Mouse (Mus musculus): ENCODE measurements around the gene Ppm1k. TPM values are rescaled to one million over a fixed set of nuclear protein-coding genes. Genes with fewer than 3 reads are reported as not detected.
A peak's percentile ranks its signal among the peaks of the same experiment; 100 is the strongest.
"Not testable (repeated sequence)": the region's sequence is repeated elsewhere in the genome, so short reads cannot be mapped to it uniquely, and the experiment has no call there.

Ppm1k gene
- polyA plus RNA-seq, 1 experiment from 2014 or later, result 8.0 TPM

DNA sequence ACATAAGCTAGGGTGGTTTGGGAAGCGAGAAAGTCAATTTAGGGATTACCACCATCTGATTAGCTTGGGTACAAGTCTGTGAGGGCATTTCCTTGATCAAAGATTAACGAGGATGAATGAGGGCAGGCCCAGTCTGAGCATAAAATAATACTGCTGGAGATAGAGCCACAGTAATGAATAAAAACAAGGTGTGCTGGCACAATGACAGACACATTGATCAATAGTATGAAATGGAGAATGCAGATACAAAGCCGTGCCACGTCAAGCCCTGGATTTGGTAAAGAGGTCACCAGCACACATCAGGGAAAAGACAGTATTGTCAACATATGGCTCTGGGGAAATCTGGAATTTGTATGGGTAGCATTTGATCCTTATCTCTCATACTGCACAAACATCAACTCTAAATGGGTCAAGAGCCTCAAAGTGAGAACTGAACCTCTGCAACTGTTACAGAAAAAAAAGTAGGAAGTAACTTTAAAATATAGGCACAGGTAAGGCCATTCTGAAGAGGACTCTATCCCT lies 22.6 kb upstream of the Ppm1k start:
- no peaks in the 10 kb centered on the region; the same call in 1 of the 2 replicates for H3K9me3 ChIP-seq (ENCODE audit: control insufficient read depth, low read length)
- H3K27me3 ChIP-seq (replicated peaks; ENCODE audit: control insufficient read depth, insufficient read depth, low read length), result no peaks in the 10 kb centered on the region
- H3K9ac ChIP-seq (replicated peaks; ENCODE audit: low read depth, low read length), result no peak overlapping the region
- H3K4me3 ChIP-seq (replicated peaks; ENCODE audit: low read length), result no peak overlapping the region
- H3K4me2 ChIP-seq (ENCODE audit: low read length), result no peak overlapping the region
- H3K36me3 ChIP-seq (ENCODE audit: control insufficient read depth, insufficient read depth), result no peaks in the 10 kb centered on the region
- H3K4me1 ChIP-seq (replicated peaks; ENCODE audit: control insufficient read depth, insufficient read depth, low read length), result no peaks in the 10 kb centered on the region
- ATAC-seq, result no peak
- no peak overlapping the region for H3K27ac ChIP-seq (ENCODE audit: low read length)
- 45% methylated on average over 4 of the region's 4 CpGs for WGBS

DNA sequence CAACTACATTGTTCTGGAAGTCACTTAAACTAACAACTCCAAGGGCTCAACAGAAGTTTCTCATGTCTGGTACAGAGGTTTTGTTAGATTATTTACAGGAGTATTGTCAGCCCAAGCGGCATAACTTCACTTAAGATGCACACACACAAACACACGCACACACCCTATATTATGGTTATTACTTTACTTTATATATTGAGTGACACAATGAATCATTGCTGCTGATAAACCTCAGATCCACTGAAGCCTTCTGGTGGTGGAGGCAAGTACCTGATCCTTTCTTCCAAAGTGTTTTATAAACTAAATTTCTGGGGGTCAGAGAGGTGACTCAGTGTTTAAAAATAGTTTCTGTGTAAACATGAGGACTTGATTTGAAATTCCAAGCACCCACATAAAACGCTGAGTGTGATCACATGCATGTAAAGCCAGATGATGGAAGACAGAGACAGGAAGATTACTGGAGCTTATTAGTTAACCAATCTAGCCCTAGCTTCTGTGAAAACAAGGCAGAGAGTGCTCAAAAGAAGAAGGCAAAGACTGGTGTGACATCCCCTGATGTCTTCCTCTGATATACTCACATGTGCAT lies 16.0 kb upstream of the Ppm1k start:
- H3K4me1 ChIP-seq (replicated peaks; ENCODE audit: control insufficient read depth, insufficient read depth, low read length), result no peaks in the 10 kb centered on the region
- no peak overlapping the region for H3K27ac ChIP-seq (ENCODE audit: low read length)
- 90% methylated on average over 3 of the region's 3 CpGs for WGBS
- H3K4me3 ChIP-seq (replicated peaks; ENCODE audit: low read length), result no peak overlapping the region
- no peaks in the 10 kb centered on the region for H3K27me3 ChIP-seq (replicated peaks; ENCODE audit: control insufficient read depth, insufficient read depth, low read length)
- no peak overlapping the region for H3K9ac ChIP-seq (replicated peaks; ENCODE audit: low read depth, low read length)
- no peaks in the 10 kb centered on the region for H3K36me3 ChIP-seq (ENCODE audit: control insufficient read depth, insufficient read depth)
- no peak for ATAC-seq
- no peaks in the 10 kb centered on the region for H3K9me3 ChIP-seq (ENCODE audit: control insufficient read depth, low read length)
- no peak overlapping the region for H3K4me2 ChIP-seq (ENCODE audit: low read length)

DNA sequence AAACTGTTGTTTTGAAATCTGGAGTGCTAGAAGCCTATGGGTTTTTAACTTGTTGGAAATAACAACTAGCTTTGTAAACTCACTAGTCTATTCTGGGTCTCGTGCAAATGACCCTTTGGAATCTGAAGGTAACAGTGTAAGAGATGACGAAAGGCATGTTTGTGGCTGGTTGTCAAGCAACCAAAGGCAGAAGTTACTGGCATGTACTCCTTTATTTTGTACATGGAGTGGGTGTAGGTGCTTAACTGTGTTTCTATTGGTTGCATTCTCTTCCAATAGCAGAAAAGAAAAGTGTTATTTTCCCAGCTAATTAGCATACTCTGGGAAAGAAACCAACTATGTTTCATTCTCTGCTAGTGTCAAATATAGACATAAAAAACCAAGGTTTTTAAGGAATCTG lies 9.6 kb upstream of the Ppm1k start:
- Histone ChIP-seq H3K9me3 (ENCODE audit: control insufficient read depth, low read length) (no peaks in the 10 kb centered on the region), H3K9ac (replicated peaks; ENCODE audit: low read depth, low read length) (no peak overlapping the region), H3K4me2 (ENCODE audit: low read length) (no peak overlapping the region), H3K27me3 (replicated peaks; ENCODE audit: control insufficient read depth, insufficient read depth, low read length) (no peaks in the 10 kb centered on the region), H3K36me3 (ENCODE audit: control insufficient read depth, insufficient read depth) (no peaks in the 10 kb centered on the region), H3K4me1 (replicated peaks; ENCODE audit: control insufficient read depth, insufficient read depth, low read length) (no peaks in the 10 kb centered on the region), H3K4me3 (replicated peaks; ENCODE audit: low read length) (no peak overlapping the region), H3K27ac (ENCODE audit: low read length) (no peak overlapping the region)
- ATAC-seq, result peak; percentile 49; the same call in 1 of the 2 replicates
- WGBS, result 54% methylated on average over 2 of the region's 2 CpGs

DNA sequence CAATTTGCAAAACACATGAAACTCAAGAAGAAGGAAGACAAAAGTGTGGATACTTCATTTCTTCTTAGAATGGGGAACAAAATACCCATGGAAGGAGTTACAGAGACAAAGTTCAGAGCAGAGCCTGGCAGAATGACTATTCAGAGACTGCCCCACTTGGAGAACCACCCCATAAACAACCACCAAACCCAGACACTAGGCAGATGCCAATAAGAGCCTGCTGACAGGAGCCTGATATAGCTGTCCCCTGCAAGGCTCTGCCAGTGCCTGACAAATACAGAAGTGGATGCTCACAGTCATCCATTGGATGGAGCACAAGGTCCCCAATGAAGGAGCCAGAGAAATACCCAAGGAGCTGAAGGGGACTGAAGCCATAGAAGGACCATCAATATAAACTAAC lies 8.3 kb upstream of the Ppm1k start:
- H3K27ac ChIP-seq (ENCODE audit: low read length); H3K27me3 ChIP-seq (replicated peaks; ENCODE audit: control insufficient read depth, insufficient read depth, low read length); ATAC-seq: not testable (repeated sequence)

DNA sequence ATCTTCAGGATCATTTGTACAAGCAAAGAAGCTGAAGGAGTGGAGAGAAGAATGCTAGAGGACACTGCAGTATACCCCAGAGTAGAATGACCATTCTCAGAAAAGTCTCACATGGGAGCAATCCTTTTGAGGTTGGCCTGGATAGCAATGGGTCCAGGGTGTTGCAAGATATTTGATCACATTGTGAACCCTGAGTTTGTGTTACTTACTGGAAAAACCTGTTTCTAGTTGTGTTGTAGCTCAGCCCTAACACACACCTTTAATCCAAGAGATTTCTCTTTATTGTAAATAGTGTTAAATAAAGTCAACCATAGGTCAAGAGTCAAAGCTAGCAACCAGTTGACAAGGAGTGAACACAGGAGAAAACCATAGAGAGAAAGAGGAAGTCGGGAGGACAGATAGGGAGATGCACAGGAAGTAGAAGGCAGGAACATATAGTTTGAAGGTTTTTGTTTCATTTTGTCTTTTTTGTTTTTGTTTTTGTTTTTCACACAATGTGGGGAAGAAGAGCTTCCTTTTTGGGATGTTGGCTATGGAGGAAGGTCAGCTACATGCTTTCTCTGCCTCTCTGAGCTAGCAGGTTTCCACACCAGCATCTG lies 6.6 kb upstream of the Ppm1k start:
- Histone ChIP-seq H3K36me3 (ENCODE audit: control insufficient read depth, insufficient read depth) (no peaks in the 10 kb centered on the region), H3K27ac (ENCODE audit: low read length) (no peak overlapping the region), H3K9me3 (ENCODE audit: control insufficient read depth, low read length) (no peaks in the 10 kb centered on the region), H3K4me1 (replicated peaks; ENCODE audit: control insufficient read depth, insufficient read depth, low read length) (no peaks in the 10 kb centered on the region), H3K9ac (replicated peaks; ENCODE audit: low read depth, low read length) (no peak overlapping the region), H3K4me2 (ENCODE audit: low read length) (no peak overlapping the region), H3K4me3 (replicated peaks; ENCODE audit: low read length) (no peak overlapping the region), H3K27me3 (replicated peaks; ENCODE audit: control insufficient read depth, insufficient read depth, low read length) (no peaks in the 10 kb centered on the region)
- 100% methylated on average over 1 of the region's 1 CpGs for WGBS
- ATAC-seq, result no peak

More for the DNA sequence above, 8.3 kb upstream of the Ppm1k start:
- not testable (repeated sequence) for H3K4me3 ChIP-seq (replicated peaks; ENCODE audit: low read length); H3K9ac ChIP-seq (replicated peaks; ENCODE audit: low read depth, low read length); H3K36me3 ChIP-seq (ENCODE audit: control insufficient read depth, insufficient read depth); H3K9me3 ChIP-seq (ENCODE audit: control insufficient read depth, low read length); H3K4me2 ChIP-seq (ENCODE audit: low read length); H3K4me1 ChIP-seq (replicated peaks; ENCODE audit: control insufficient read depth, insufficient read depth, low read length)

DNA sequence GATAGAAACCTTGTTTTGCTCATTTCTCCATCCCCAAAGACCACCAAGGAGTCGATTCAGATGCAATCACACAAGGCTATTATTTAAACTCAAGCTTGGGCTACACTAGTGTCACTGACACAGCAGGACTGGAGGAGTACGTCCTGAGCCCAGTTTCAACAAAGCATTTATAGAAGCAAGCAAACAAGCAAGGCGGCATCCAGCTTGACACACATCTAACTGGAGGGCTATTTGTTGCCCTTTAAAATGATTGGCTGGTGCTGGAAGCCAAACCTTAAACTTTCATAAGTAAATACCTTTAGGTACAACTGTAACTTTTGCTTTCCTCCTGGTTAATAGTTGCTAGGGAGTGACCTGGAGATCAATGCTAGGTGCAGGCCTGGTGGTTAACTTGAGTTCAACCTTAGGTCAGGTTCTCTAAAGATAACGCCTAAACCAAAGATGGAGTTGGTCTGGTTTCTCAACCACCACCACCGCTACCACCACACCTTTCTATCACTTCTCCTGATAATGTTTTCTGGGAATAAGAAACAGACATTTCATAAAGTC lies 5.8 kb upstream of the Ppm1k start:
- Histone ChIP-seq H3K4me1 (replicated peaks; ENCODE audit: control insufficient read depth, insufficient read depth, low read length) (peaks cover 3% of the 10 kb centered on the region; the same call in 1 of the 2 replicates), H3K9ac (replicated peaks; ENCODE audit: low read depth, low read length) (no peak overlapping the region), H3K36me3 (ENCODE audit: control insufficient read depth, insufficient read depth) (no peaks in the 10 kb centered on the region), H3K4me2 (ENCODE audit: low read length) (no peak overlapping the region), H3K27ac (ENCODE audit: low read length) (no peak overlapping the region), H3K27me3 (replicated peaks; ENCODE audit: control insufficient read depth, insufficient read depth, low read length) (no peaks in the 10 kb centered on the region), H3K9me3 (ENCODE audit: control insufficient read depth, low read length) (no peaks in the 10 kb centered on the region), H3K4me3 (replicated peaks; ENCODE audit: low read length) (no peak overlapping the region)
- WGBS, result 83% methylated on average over 5 of the region's 5 CpGs
- no peak for ATAC-seq

DNA sequence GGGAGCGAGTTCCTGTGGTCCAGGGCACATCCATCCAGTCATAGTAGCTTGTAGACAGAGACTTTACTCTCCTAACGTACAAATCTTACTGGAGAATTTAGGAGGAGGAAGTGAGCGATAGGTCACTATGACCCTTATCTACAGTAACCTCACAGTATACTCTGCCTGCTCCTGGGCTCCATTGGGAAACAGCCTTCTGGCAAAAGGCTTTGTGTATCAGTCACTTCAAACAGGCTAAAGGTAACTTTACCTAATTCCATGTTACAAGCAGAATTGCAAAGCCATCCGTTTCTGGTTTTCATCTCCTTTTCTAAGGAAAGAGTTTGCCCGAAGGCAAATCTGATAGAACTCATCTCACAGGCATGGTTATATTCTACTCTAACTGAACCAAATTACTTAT lies 2.6 kb upstream of the Ppm1k start:
- H3K9ac ChIP-seq (replicated peaks; ENCODE audit: low read depth, low read length), result no peak overlapping the region
- no peak for ATAC-seq
- no peaks in the 10 kb centered on the region for H3K27me3 ChIP-seq (replicated peaks; ENCODE audit: control insufficient read depth, insufficient read depth, low read length)
- no peak overlapping the region for H3K4me2 ChIP-seq (ENCODE audit: low read length)
- H3K9me3 ChIP-seq (ENCODE audit: control insufficient read depth, low read length), result no peaks in the 10 kb centered on the region
- 93% methylated on average over 5 of the region's 5 CpGs for WGBS
- no peak overlapping the region for H3K27ac ChIP-seq (ENCODE audit: low read length)
- no peak overlapping the region for H3K4me3 ChIP-seq (replicated peaks; ENCODE audit: low read length)
- peaks cover 16% of the 10 kb centered on the region for H3K4me1 ChIP-seq (replicated peaks; ENCODE audit: control insufficient read depth, insufficient read depth, low read length)
- no peaks in the 10 kb centered on the region for H3K36me3 ChIP-seq (ENCODE audit: control insufficient read depth, insufficient read depth)

DNA sequence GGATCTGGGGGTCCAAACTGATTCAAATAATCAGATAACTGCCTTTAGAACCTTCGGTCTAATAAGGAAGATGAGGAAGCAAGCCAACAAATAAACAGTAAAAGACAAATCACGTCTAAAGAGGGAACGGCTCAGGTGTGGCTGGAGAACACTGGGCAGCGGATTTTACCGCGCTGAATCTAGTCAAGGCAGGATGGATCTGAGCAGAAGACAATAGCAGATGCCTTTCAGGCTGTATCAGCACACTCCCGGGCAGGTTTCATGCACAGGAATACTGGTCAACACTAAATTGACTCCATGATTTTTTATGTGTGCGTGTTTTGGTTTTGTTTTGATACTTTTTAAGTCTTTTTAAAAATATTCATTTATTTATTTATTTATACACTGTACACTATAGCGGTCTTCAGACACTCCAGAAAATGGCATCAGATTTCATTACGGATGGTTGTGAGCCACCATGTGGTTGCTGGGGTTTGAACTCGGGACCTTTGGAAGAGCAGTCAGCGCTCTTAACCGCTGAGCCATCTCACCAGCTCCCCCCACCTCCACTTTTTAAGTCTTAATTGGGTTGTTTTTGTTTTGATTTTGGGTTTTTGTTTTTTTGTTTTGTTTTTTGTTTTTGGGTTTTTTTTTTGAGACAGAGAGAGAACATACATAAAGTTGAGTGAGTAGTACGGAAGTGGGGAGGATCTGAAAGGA lies 852 bp upstream of the Ppm1k start:
- Histone ChIP-seq H3K4me2 (ENCODE audit: low read length) (peak overlapping the region; percentile 87), H3K9ac (replicated peaks; ENCODE audit: low read depth, low read length) (peak overlapping the region; percentile 42), H3K4me1 (replicated peaks; ENCODE audit: control insufficient read depth, insufficient read depth, low read length) (peaks cover 16% of the 10 kb centered on the region), H3K9me3 (ENCODE audit: control insufficient read depth, low read length) (no peaks in the 10 kb centered on the region), H3K27me3 (replicated peaks; ENCODE audit: control insufficient read depth, insufficient read depth, low read length) (no peaks in the 10 kb centered on the region), H3K27ac (ENCODE audit: low read length) (peak overlapping the region; percentile 11; the same call in 1 of the 2 replicates), H3K4me3 (replicated peaks; ENCODE audit: low read length) (peak overlapping the region; percentile 57), H3K36me3 (ENCODE audit: control insufficient read depth, insufficient read depth) (no peaks in the 10 kb centered on the region)
- ATAC-seq, result peak; percentile 32
- 22% methylated on average over 14 of the region's 14 CpGs for WGBS

DNA sequence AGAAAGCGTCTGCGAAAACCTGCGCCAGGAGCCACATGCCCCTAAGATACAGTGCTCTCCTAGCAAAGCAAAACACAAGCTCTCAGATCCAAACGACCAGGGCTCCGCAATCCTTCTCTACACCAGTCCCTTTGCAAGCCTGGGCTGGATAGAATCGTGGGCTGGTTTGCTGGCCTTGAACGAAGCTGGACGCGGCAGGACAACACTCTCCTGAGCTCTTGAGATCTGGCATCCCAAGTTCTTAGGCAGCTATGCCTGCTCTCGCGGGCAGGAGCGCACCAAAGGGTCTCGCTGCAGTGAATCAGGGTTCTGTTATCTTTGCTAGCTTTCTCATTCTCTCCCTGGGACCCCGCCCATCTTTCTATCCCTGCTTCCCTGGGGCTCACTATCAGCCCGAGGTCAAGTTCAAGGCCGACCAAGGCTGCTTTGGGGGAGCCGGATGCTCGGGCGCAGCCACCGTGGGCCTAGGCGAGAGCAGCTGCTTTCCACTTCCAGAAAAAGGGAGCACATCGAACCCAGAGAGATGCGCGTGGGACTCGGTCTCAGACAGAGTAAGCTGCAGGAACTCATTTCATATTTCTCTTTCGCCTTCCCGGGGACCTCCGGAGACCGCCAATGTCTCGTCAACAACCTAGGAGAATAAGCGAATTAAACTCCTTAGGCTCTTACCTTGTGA lies 519 bp downstream of the Ppm1k start:
- Histone ChIP-seq H3K4me2 (ENCODE audit: low read length) (peak overlapping the region; percentile 87), H3K4me3 (replicated peaks; ENCODE audit: low read length) (peak overlapping the region; percentile 57), H3K9ac (replicated peaks; ENCODE audit: low read depth, low read length) (peak overlapping the region; percentile 71), H3K27ac (ENCODE audit: low read length) (peak overlapping the region; percentile 80), H3K27me3 (replicated peaks; ENCODE audit: control insufficient read depth, insufficient read depth, low read length) (no peaks in the 10 kb centered on the region), H3K36me3 (ENCODE audit: control insufficient read depth, insufficient read depth) (no peaks in the 10 kb centered on the region), H3K4me1 (replicated peaks; ENCODE audit: control insufficient read depth, insufficient read depth, low read length) (peaks cover 16% of the 10 kb centered on the region), H3K9me3 (ENCODE audit: control insufficient read depth, low read length) (no peaks in the 10 kb centered on the region)
- peak; percentile 39 for ATAC-seq
- WGBS, result under 1% methylated on average over 31 of the region's 31 CpGs

All from forebrain, embryonic 16.5 days (tissue).